Mouse (Mus musculus) retina, adult 2 months (tissue): ENCODE measurements around the gene Fgf4.

Experiments
- DNase-seq: peaks from one replicate; pipeline ENCODE4 v3.0.0-alpha.2; 2012; ENCODE audit warnings: low read depth, low spot score

The Fgf4 gene

DNA sequence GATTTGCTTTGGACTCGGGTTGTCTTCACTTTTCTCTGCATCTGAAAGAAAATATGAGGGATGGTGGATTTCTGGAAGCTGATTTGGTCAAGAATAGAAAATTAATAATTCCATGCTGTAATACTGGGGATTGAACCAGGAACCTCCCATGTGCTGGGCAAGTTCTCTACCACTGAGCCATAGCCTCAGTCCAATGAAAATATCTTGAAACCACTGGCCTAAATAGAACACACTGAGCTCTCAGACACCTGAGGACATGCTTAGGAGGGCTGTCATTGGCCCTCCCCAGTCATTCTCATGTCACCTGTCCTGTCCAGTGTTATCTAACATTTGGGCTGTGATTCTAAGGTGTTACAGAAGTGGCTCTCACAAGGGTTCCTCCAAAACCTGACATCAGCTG, 64.0 kb downstream of the Fgf4 start:
- DNase-seq, result no peak

DNA sequence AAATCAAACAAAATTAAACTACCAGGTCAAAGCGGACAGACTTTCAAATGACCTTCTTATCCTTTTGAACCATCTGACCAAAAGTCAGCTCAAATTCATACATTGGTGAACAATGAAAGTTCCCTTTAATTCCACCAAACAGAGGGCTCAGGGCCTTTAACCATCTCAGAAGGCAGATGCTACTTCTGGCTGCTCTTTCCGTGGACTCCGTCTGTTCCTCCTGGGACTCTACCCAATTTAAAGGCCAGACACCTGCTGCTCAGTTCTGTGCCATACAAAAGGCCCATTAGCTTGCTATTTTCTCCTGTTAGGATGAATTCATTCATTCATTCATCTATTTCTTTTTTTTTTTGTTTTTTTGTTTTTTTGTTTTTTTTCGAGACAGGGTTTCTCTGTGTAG, 65.7 kb downstream of the Fgf4 start:
- no peak for DNase-seq

DNA sequence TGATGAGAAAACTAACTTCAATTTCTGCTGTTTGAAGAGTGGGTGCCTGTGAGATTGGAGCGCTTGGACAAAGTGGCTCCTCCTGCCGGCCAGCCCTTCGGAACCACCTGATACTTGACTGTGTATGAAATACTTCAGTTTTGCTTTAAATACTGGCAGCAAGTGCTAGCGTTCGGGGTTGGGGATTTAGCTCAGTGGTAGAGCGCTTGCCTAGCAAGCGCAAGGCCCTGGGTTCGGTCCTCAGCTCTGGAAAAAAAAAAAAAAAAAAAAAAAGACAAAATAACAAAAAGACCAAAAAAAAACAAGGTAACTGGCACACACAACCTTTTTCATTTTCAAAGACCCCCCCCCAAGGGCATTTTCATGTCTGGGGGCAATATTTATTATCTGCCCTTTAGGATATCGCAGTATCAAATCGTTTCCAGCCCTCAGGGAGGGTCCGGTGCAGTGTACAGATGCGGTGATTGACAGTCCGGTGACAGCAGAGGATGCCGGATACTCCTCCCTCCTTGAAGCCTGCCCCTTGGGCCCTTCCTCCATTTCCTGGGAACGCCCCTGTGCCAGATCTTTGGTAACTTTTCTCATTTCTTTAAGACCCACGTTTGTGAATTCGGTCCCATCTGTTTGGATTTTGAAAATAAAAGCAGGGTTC, 67.3 kb downstream of the Fgf4 start:
- no peak for DNase-seq
